Mouse (Mus musculus): ENCODE results near the gene Gm3183. TPM values are rescaled to one million over a fixed set of nuclear protein-coding genes. Genes with fewer than 3 reads are reported as not detected.

The Gm3183 gene
- not detected for polyA plus RNA-seq (2012; fragmentation: generic; extraction: Trizol)

GRCm38 (mm10) chr5:94865136-94865535 is at the start of gene Gm3183:
Gm3183 (plus strand) TSS chr5:94865436.

Other genes starting within 250 kb of the Gm3183 start
- not detected for gene Gm3147, start 249.1 kb upstream of the Gm3183 start, polyA plus RNA-seq (2012; fragmentation: generic; extraction: Trizol)
- not detected for gene Gm6509, start 241.5 kb upstream of the Gm3183 start, polyA plus RNA-seq (2012; fragmentation: generic; extraction: Trizol)
- gene Gm6205, start 217.1 kb upstream of the Gm3183 start, polyA plus RNA-seq (2012; fragmentation: generic; extraction: Trizol): not detected
- gene Gm6367, start 123.2 kb downstream of the Gm3183 start, polyA plus RNA-seq (2012; fragmentation: generic; extraction: Trizol): not detected
- gene Gm7942, start 241.5 kb downstream of the Gm3183 start, polyA plus RNA-seq (2012; fragmentation: generic; extraction: Trizol): not detected